Mouse (Mus musculus) left cerebral cortex, adult 11 months (tissue): Measurements from ENCODE around the gene Tnip1.
"Not testable (repeated sequence)": the region's sequence is repeated elsewhere in the genome, so short reads cannot be mapped to it uniquely, and the experiment has no call there.

Experiments
- DNase-seq: peaks from one replicate; pipeline ENCODE4 v3.0.0; 2022; ENCODE audit warnings: low spot score

The Tnip1 gene

DNA sequence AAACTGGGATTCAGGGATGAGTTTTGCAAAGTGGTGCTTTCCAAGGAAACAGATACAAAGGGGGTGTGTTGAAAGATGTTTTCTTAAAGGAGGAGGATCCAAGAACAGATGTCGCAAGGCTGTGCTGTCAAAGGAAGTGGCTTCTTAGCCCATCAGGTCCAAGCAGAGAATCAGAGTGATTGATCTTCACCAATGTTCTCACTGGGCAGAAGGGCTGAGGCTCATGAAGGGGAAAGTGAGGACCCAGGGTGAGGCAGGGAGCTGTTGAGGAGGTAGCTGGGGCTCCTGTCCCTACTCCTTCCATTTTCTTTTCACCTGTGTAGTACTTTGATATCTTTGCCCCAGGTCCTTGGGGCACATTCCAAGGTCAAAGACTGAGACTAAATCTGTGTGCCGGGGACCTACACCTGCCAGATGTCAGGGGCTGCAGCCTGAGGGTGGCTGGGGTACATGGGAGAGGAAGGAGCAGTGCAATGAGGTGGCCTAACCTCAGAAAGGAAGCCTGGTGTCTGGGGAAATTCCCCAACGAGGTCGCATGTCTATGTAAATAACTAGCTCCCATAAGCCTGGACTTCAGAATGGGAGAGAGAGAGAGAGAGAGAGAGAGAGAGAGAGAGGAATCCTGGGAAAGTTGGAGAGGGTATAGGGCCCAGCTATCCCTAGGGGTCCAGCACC, 9.5 kb upstream of the Tnip1 start:
- DNase-seq, result no peak

DNA sequence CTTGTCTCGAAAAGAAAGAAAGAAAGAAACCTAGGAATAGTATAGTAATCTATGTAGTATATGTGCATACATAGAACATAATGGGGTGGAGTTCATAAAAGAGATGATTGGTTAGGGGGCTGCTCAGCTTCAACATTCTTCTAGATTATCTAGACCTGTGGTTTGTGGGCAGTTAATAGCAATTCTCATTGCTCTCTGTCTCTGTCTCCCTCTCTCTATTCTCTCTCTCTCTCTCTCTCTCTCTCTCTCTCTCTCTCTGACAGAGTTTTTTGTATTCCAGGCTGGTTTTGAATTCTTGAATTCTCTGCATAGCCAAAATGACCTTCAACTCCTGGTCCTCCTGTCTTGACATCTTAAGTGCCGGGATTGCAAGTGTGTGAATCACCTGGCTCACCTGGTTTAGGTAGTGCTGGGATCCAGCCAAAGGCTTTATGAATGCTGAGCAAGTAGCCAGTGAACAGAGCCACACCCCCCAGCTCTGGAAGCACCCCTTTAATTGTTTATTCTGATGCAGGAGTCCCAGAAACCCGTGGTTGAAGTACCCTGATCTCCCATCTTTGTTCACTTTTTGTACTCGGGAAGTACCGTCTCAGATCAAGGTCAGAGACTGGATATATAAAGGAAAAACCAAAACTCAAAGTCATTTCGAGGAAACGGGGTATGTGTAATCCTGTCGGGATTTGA, 8.8 kb upstream of the Tnip1 start:
- DNase-seq, result no peak

DNA sequence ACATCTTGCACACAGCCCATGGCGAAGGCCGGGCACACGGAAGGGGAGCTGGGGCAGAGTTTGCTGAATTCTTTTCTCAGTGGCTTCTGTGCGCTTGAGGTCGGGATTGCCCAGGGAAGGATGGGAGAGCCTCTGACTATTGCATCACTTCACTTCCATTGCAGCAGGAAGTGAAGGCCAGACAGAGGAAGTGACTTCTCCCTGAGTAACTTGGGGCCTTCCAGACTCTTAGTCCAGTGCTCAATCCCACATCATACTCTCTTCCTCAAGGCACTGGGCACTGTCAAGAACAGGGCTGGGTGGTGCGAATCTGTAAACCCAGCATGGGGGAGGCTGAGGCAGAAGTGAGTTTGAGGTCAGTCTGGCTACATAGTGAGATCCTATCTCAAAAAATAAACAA, 2.5 kb upstream of the Tnip1 start:
- DNase-seq, result no peak

DNA sequence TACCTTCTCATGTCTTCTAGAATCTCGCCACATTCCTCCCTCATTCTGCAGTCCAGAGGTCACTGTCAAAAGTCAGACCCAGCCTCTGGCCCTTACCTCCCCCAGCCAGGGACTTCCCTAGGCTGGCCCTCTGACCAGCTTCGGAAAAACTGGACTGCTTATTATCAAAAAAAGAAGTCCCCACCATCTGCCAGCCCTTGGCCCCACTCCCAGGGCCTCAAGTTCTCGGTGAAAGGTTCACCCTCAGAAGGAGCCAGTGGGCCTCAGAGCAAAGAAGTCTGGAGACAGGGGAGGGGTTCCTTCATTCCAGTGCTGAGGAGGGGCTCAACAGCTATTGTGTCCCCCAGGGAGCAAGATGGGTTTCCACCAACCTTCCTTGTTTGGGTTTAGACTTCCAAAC, 796 bp downstream of the Tnip1 start:
- DNase-seq, result no peak

DNA sequence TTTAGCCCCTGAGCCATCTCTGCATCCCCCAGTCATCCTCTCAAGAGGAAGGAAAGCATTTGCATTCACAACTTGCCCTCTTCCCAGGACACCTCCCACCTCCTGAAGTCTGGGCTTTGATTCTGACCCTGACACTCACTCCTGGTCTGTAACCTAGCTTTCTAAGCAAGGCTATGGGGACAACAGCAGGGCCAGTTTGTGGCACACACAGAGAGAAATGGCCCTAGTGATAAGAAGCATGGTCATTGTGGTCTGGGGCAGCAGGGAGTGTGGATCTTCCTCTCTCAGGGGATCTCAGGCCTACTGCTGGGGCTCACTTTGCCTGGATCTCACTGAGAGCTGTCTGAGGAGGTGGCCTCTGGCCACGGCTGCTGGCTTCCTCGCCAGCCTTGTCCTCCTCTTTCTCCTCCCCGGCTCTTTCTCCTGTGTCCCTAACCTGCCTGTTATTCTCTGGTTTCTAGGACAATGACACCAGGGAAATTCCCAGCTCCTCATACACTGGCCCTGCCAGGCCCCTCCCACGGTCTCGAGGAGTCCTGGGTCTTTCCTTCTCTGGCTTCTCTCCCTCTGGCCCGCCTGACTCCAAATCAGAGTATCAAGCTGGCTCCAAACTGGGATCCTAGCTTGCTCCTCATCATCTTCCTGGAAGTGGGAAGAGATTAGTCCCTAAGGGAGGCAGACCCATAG, 1.4 kb downstream of the Tnip1 start:
- no peak for DNase-seq

DNA sequence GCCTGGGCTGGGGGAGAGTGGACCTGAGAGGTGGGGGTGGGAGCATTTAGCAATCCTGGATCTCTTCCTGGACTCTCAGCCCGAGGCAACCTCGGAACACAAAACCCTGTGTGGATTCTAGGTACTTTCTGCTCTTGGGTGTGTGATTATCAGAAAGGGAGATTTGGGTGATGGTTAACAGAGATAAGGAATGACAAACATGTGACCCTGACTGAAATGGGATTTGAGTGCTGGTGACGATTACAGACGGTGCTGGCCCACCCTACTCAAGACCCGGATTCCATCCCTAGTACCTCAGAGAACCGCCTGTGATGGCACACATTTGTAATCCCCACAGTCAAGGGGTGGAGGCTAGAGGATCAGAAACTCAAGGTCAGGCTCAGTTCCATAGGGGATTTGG, 2.5 kb downstream of the Tnip1 start:
- DNase-seq, result no peak

DNA sequence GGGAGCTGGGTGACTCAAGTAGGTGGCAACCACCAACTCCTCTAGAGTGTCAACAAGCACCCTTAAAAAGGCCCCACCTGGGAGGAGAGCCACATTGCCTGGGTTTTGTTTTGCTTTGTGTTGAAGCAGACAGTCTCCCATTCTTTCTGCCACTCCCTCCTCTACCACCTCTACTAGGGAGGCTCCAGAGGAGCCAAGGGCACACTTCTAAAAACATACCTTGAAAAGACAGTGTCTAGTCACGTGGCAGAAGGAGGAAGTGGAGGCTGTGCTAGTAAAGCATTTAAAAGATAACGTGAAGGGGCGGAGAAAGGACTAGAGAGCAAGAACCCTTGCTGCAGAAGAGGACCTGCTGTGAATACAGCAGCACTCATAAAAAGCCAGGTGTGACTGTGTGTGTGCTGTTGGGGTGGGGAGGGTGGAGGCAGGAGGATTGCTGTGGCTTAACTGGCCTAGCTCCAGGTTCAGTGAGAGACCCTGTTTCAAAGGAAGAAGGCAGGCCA, 4.1 kb downstream of the Tnip1 start:
- no peak for DNase-seq

DNA sequence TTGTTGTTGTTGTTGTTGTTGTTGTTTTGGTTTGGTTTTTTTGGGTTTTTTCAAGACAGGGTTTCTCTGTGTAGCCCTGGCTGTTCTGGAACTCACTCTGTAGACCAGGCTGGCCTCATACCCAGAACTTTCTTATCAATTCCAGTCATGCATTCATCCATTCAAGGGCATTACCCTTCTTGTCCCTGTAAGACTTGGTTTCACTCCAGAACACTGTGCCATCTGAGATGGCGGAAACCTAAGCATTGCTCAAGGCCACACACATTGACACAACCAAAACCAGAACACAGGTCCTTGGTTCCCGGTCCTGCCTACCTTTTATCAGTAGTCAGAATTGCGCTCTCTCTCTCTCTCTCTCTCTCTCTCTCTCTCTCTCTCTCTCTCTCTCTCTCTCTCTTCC, 5.0 kb downstream of the Tnip1 start:
- not testable (repeated sequence) for DNase-seq

DNA sequence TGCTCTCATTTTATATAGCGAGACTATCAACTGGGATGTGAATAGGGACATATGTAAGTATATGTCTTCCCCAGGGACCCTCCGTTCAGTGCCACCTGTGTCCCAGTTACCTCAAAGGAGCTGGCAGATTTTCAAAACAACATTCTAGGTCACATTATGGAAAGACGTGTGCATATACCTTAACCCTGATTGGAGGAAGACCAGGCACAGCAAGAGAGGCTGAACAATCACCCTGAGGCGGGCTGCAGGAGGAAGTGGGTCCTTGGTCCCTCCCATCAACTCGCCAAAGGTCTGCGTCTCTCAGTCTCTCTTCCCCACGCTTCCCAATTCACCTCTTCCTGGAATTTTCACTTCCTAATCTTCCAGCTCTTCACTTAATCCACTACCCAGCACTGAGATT, 5.8 kb downstream of the Tnip1 start:
- DNase-seq, result no peak

DNA sequence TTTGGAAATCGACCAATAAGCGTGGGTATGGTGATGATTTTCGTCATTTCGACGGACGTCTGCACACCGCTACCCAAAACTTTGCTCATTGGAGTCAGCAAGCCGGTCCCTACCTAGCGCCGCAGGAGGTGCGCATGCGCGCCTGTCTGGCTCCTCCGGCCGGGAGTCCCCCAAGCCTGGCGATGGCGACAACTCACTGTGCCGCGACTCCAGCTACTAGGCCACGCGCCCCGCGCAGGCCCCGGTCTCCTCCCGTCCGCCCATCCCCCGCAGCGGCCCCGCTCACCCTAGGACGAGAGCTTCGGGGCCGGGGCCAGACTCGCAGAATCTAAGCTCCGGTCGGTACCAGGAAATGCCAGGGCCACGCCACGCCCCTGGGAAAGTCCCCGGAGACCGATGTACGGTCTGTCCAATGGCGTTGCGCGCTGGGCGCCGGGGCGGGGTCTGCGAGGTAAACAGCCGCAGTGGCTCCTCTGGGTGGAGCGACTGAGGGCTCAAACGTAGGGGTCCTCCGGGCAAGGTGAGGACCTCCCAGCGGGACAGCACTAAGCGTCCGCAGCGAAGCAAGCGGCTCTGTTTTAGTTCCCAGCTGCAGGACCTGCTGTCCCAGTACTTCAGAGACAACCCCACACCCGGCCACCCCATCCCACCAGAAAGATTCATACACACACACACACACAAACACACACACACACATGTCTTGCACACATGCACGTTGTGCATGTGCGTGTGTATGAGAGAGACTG, 6.8 kb downstream of the Tnip1 start:
- DNase-seq, result peak; percentile 96

DNA sequence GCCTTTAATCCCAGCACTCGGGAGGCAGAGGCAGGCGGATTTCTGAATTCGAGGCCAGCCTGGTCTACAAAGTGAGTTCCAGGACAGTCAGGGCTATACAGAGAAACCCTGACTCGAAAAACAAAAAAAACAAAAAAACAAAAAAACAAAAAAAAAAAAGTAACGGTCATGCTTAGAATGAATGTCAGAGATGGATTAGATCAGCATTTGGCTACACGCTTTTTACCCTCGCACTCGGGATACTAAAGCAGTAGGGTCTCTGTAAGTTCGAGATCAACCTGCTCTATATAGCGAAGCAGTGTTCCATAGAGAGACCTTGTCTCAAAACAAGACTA, 7.3 kb downstream of the Tnip1 start:
- not testable (repeated sequence) for DNase-seq

DNA sequence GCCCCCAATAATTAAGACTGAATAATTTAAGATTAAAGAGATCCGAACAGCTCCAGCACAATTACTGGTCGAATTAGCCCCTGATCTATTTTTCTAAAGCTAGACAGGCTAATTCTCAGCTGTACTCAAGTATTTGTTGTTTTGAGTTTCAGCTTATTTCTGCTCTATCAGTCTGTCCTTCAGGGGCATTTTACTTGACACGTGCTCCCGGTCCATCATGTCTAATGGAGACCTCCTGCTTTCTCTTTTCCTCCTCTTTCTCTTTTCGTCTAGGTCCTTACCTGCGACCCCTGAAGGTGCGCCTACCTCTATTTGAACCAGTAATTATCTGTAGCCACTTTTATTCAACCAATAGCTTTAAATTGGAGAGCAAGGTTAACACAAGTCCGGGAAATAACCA, 8.0 kb downstream of the Tnip1 start:
- no peak for DNase-seq

DNA sequence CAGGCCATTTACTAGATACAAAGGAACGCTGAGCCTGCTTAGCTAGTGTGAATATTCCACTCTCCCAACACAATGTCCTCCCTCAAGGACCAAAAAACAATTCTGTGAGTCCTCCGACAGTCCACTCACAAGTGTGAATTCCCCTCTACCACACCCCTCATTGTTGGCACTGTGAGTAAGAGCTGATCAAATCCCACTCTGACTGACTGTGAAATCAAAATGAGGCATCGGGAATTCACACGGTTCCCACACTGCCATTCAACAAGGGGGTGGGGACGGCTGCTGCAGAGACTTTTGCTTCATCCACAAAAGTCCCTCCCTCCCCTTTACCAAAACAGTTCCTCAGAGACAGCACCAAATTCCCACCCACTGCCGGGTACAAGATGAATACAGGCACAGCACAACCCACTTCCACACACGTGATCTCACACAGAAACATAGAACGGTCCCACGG, 8.7 kb downstream of the Tnip1 start:
- no peak for DNase-seq

DNA sequence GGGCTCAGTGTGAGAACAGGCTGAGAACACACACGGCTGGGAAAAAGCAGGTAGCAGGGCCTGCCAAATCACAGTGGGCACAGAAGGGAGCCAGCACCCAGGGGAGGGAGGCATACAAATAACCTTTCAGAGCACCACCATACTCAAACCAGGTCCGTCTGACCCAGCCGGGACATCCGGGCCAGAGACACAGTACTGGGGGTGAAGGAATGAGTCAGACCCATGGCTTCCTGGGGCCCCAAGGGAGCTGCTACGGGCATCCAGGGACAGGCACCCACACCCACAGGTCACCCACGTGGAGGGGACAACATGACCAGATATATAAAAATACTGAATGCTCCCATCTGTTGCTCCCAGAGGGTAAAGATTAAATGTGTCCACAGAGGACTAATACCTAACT, 10.1 kb downstream of the Tnip1 start:
- no peak for DNase-seq

DNA sequence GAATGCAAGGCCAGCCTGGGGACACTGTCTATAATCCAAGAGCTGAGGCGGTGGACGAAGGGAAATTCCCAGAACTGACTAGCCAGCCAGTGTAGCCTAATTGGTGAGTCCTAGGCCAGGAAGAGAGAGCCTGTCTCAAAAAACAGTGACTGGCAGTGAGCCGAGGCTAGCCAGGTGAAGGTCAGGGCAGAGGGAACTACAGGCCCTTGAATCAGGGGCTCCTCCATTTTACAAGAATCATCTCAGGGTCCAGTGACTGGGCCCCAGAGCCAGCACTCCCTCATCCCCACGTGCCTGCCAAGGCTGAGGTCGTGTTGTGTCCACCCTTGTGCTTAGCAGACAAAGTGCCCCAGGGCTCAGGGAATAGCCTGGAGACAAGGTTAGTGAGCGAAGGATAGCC, 12.0 kb downstream of the Tnip1 start:
- DNase-seq, result no peak

DNA sequence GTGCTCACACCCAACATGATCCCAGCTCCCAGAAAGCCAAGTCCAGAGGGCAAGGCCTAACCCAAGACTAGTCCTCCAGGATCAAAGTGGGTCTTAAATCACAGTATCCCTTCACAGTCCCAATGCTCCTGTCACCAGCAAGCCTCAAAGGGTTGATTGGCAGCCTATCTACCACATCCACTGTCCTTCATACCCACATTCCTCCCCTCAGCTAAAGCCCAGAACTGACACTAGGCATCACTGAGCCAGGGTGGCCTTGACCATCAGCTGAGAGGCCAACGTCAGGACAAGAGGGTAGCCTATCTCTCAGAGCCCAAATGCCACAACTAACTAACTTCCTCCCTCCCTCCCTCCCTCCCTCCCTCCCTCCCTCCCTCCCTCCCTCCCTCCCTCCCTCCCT, 13.0 kb downstream of the Tnip1 start:
- DNase-seq, result no peak

DNA sequence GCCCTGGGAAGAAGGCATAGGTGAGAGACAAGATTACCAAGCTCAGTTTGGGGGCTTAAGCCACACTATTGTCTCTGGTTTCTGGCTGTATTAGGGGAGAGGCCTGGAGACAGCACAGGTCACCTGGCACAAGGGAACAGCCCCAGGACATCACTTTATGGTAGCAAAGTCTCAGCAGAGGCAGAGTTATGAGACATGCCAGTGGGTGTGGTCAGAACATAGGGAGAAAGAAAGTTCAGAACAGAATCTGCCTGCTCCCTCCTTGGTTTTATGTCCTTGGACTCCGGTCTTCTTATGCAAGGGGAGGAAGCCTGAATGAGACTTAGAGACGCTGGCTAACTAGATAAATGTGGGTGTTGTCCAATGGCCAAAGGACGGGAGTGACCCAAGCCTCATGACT, 18.0 kb downstream of the Tnip1 start:
- DNase-seq, result no peak

DNA sequence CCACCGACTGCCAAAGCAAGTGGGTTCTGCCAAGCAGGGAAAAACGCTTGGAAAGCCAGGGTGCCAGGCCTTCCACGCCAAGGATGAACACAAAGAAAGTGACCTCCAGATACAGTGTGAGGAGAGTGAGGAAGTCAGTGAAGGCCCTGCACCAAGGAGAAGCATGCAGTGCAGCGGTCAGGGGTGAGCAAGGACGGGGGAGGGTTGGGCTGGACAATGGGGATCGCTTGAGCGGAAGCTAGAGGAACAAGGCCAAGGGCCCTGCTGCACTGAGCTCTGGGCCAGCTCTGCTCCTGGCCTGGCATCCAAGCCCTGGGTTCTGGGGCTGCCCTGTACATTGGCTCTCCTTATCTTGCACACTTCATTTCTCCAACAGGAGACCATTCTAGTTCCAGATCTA, 22.7 kb downstream of the Tnip1 start:
- no peak for DNase-seq

DNA sequence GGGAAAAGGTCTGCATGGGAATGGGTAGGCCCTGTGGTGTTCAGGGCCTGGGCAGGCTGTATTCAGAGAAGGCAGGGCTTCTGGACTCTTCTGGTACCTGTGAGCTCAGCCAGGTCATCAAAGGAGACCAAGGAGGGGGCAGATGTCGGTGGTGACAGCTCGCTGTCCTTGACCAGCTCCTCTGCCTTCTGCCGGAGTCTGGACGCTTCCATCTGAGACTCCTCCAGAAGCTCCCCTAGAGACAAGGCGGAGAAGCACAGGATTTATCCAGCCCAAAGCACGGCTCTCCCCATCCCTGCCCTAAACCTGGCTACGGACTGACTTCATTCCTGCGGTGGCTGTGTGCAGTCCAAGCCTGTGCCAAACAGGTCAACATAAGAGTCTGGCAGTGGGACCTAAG, 23.2 kb downstream of the Tnip1 start:
- DNase-seq, result no peak

DNA sequence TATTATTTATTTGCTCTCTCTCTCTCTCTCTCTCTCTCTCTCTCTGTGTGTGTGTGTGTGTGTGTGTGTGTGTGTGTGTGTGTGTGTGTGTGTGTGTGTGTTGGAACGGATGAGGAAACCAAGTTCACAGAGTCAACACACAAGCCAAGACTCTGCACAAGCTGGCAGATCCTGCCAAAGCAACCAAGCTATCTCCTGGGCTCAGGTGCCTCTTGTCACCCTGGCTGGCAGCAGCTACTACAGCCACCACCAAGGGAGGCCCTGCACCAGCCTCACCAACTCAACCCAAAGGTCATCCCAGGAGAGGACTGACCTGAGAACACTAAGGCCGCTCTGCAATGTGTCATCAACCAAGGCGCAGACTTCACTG, 26.0 kb downstream of the Tnip1 start:
- no peak for DNase-seq

DNA sequence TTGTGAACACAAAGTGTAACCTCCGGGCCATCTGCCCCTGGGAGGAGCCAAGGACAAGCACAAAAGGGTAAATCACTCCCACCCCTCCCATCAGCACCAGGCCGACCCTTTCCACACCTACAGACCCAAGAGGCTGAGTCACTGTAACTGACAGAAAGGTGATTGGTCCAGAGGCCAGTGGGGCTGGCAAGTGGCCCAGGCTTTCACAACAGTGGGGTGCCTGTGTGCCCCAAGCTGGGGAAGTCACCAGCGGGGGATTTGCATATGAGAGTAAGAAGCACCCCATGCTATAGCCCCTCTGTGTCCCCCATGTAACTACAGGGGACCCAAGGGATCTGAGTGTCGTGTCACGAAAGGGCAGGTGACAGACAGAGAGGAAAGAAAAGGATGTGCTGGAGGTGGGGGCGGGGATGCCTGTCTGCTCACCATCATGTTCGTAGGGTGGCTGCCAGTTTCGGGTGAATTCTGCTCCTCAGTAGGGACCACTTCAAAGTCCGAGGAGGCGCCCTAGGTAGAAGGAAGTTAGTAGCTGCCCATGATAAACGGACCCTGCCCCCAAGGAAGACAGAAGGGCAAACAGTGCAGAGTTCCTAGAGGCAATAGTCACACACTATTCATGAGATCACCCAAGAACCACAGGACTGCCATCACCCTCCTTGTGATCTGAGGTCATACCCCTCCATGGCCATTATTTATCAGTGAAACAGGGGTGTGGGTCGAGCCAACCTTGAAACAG, 26.5 kb downstream of the Tnip1 start:
- DNase-seq, result no peak

DNA sequence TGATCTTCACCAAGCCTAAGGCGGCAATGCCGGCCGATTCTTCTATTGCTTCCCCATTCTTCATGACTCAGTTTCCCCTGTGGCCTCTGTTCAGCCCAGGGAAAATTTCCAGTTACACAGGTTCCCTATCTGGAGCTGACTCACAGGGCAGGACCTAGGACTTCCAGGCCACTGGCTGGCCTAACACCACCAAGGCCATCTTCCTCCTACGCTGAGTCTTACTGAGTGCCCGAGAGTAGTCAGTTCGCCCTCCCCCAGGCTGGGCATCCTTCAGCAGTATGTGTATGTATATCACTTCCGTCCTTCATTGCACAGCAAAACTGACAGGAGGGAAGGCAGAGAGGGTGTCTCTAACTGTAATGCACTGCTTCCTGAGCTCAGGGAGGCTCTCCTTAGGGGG, 28.5 kb downstream of the Tnip1 start:
- no peak for DNase-seq
